Mouse (Mus musculus): ENCODE measurements around the gene Azgp1.
"Not testable (repeated sequence)": the region's sequence is repeated elsewhere in the genome, so short reads cannot be mapped to it uniquely, and the experiment has no call there.

Azgp1 gene

GRCm38 (mm10) chr5:137981300-137981699 lies at the start of gene Azgp1:
Gene Azgp1, plus strand, starts transcription at chr5:137981520.
- no peak for DNase-seq (ENCODE audit: low spot score)

- DNase-seq (ENCODE audit: low spot score), result not testable (repeated sequence)
These were observed 47.4 kb upstream of the Azgp1 start for GRCm38 (mm10) chr5:137933934-137934333.

GRCm38 (mm10) chr5:137936486-137936885 lies 44.8 kb upstream of the Azgp1 start:
- no peak for DNase-seq (ENCODE audit: low spot score)

GRCm38 (mm10) chr5:137937238-137937637 lies 44.1 kb upstream of the Azgp1 start:
- no peak for DNase-seq (ENCODE audit: low spot score)

GRCm38 (mm10) chr5:137940948-137941347 lies 40.4 kb upstream of the Azgp1 start:
- no peak for DNase-seq (ENCODE audit: low spot score)

GRCm38 (mm10) chr5:137943133-137943532 lies 38.2 kb upstream of the Azgp1 start:
- DNase-seq (ENCODE audit: low spot score), result no peak

DNA sequence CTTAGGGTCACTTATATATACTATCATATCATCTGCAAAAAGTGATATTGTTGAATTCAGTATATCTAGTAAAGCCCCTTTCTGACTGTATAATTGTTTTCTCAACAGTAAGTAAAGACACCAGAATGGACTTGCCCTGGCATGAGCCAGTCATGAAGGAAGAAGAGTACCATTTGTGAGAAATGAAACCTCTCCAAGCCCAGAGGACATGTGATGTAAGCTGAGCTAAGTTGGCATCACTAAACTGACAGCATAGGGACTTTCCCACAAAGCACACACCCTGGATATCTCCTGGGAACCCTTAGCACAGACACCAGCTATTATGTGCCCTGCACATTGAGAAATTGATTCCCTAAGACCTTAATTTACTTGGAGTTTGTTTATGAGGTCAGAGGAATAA lies 34.0 kb upstream of the Azgp1 start:
- no peak for DNase-seq (ENCODE audit: low spot score)

GRCm38 (mm10) chr5:137951218-137951617 lies 30.1 kb upstream of the Azgp1 start:
- no peak for DNase-seq (ENCODE audit: low spot score)

- no peak for DNase-seq (ENCODE audit: low spot score)
These were observed 24.9 kb upstream of the Azgp1 start for GRCm38 (mm10) chr5:137956404-137956803.

DNA sequence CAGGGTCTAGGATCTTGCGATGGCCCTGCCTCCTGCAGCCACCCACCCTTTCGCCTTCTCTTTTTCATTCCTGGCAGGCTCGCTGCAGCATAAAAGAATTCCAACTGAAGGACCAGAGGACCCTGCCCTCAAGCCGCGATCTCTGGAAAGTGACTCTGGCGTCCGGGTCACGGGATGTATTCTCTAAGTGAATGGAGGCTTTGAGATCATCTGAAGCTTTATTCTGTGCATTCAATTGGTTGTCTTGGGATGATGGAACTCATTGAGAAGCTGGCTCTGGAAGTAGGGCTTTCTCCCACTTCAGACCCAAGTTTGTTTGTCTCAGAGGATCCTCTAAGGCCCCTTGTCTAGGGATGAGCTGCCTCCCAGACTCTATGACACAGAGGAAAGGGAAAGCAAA lies 18.4 kb upstream of the Azgp1 start, which contains the start of gene Gjc3:
Gjc3 (minus strand) TSS at position 154 of the 400 bp plus-strand sequence.
- DNase-seq (ENCODE audit: low spot score), result no peak

GRCm38 (mm10) chr5:137966492-137966891 lies 14.8 kb upstream of the Azgp1 start:
- DNase-seq (ENCODE audit: low spot score), result no peak

GRCm38 (mm10) chr5:137973161-137973560 lies 8.2 kb upstream of the Azgp1 start:
- no peak for DNase-seq (ENCODE audit: low spot score)

DNA sequence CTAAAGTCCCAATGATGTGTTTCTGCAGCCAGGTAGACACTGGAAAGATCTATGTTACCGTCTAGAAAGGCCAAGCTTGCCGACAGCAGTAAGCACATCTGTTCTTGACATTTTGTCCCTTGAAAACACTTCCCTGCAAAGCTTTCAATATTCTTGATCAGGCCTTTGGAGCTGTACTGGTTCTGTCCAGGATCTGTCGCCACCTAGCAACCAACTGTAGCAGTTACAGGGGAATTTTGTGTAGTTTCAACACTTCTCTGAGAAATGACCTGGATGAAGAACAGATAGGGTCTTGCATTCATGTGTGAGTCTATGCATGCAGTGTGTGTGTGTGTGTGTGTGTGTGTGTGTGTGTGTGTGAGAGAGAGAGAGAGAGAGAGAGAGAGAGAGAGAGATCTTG lies 7.6 kb upstream of the Azgp1 start:
- no peak for DNase-seq (ENCODE audit: low spot score)

DNA sequence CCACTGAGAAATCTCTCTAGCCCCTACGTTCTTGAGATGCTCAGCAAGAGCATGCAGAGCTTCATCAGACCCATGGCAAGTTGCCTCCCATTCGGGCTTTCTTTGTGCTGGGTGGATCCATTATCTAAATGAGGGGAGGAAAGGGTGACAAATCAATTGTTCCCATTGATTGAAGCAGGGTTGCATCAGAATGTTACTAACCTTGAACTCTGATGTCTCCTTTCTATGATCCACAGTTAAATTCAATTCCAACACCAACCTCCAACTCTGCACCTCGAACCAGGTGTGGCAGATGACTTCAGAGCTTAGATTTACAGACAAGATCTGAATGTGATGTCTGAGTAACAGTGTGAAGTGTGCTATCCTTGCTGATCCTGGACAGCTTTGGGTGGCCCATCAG lies 6.6 kb upstream of the Azgp1 start:
- no peak for DNase-seq (ENCODE audit: low spot score)

- DNase-seq (ENCODE audit: low spot score), result no peak
These were observed 5.9 kb upstream of the Azgp1 start for GRCm38 (mm10) chr5:137975434-137975833.

DNA sequence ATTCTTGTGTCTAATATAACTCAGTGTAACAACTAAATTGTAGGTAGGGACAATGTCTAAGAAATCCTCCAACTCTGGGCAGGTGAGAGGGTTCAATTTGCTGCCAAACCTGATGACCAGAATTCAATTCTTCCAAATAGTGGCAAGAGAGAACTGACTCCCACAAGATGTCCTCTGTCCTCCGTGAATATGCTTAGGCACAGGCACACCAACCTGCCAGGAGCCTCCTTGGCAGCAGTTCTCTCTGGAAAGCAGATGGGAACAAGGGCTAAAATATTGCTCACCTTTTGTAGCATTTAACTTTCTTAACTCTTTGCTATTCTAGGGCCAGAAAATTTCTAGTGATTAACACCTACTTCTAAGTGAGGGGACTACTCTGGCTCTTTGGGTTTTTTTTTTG lies 4.0 kb upstream of the Azgp1 start:
- DNase-seq (ENCODE audit: low spot score), result no peak

DNA sequence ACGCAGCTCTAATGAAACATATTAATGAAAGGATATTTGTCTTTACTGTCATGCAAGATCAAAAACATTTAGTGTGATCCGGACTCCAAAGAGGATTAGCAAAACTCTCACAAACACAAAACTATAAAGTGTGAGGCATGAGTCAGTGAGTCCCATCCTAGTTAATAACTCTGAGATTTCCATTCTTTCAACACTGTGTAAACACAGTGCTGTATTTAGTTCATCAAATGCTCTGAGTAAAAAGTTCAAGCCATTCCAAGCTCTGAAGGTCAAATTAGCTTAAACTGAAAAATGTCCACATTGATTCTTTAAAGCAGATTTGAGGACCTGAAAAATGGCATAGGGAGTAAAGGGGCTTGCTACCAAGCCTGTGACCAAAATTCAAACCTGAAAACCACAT lies 2.2 kb upstream of the Azgp1 start:
- DNase-seq (ENCODE audit: low spot score), result no peak

DNA sequence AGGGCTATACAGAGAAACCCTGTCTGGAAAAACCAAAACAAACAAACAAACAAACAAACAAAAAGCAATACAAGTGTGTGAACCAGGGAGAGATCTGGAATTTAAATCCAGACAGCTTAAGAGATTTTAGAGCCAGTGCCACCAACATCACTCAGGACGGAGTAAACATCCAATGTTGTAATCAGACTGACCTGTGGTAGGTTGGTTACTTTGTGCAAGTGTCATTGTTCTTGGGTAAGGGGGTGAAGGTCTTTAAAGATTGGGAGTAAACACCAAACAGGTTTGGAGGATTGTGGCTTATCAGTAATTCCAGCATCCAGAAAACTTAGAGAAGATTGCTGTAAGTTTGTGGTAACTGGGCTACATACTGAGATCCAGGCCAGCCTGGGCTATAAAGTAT lies 5.0 kb downstream of the Azgp1 start:
- no peak for DNase-seq (ENCODE audit: low spot score)

DNA sequence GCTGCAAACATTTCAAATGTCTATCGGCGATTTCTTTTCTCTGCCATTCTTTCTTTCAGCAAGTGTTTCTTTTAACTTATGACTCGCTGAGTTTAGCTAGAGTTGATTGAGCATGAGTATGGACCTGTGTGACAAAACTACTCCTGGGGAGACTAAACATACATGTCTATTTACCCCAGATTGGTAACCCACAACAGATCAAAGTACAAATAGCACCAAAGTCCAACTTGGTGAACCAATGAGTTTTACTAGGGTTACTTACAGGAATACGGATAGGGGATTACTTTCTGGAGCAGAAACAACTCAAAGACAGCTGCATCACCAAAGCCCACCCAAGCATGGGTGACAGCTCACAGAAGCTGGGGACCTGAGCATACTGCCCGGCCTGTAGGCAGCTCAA lies 28.1 kb downstream of the Azgp1 start:
- DNase-seq (ENCODE audit: low spot score), result no peak

- no peak for DNase-seq (ENCODE audit: low spot score)
These were observed 31.1 kb downstream of the Azgp1 start for GRCm38 (mm10) chr5:138012382-138012781.

DNA sequence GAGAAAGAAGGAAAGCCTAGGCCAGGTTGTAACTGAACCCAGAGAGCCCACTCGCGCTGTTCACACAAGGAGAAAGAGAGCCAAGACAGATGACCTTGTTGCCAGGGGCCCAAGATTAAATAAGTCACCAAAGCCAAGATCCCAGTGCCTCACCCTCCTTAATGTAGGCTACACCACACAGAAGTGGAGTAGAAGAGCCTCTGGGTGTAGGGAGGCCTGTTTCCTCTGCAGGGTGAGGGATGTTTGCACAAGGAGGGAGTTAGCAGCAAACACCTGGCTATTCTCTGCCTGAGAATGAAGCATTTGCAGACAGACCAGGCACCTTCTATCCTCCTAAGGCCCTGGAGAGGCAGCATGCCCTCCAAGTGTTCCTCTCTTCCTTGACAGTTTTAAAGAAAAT lies 35.2 kb downstream of the Azgp1 start:
- DNase-seq (ENCODE audit: low spot score), result no peak

DNA sequence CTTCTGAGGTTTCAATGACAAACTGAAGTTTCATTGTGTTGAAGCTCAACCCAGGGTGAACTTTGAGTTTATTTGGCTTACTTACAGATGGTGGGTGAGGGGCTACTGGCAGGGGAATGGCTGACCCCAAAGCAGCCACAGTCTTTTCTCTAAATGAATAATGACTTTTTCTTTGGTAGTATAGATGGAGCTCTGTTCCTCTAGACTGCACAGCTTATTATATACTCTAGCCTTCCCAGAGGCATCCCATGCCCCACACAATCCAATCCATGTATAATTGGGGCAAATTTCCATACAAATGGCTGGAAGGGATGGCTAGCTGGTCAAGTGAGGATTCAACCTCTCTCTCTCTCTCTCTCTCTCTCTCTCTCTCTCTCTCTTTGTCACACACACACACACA lies 35.7 kb downstream of the Azgp1 start:
- no peak for DNase-seq (ENCODE audit: low spot score)

GRCm38 (mm10) chr5:138019577-138019976 lies 38.3 kb downstream of the Azgp1 start:
- DNase-seq (ENCODE audit: low spot score), result not testable (repeated sequence)

DNA sequence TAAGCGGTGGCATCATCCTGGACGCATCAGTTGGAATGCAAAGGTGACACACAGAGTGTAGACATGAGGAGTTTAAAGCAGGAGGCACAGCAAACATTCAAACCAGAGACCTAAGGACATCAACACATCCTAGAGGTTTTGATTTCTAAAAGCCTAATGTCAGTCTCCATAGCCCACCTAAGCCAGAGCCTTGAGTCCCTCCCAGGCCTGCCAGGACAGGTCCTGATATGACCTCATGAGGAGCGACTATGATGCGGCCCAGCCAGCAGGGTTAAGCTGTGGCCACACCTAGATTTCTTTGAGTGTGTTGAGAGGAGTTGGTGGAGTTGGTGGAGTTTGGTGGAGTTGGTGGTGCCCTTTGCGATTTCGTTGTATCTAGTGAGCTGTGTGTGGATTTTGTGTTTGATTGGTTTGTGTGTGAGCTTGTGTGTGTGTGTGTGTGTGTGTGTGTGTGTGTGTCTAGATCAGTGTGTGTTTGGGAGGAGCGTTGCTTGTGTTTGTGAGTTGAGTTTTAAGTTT lies 39.7 kb downstream of the Azgp1 start, which contains the start of the genes Smok3a and Smok3b:
Smok3a (plus strand) TSS at position 301 of the 519 bp plus-strand sequence.
Smok3b (plus strand) TSS at position 469 of the 519 bp plus-strand sequence.
- DNase-seq (ENCODE audit: low spot score), result not testable (repeated sequence)
